Mouse (Mus musculus): ENCODE measurements at regions not wholly inside any gene's neighbourhood (a gene's known extent, or its start where the extent isn't known, plus 50 kb on each side); places are given as distances from the start of the nearest gene placed in this dataset.

DNA sequence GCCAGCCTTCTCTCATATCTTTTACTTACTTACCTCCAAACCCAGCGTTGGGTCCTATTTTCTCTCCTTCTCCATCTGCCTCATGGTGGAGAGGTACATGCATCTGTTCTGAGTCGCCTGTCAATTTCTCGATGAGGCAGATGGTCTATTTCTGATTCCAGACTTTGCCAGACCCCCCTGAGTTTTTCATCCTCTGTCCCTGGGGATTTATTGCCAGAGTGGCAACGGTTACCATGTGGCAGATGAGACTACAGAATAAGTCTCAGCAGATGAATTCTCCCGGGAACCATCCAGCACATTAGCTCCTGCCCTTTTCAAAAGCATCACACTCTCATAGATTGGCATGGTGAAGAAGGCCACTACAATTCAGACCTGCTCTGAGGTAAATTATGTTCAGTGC, 819.7 kb upstream of the Acvr2a start:
- no peak for DNase-seq

GRCm38 (mm10) chr2:48001230-48001629, 812.7 kb upstream of the Acvr2a start:
- no peak for DNase-seq

DNA sequence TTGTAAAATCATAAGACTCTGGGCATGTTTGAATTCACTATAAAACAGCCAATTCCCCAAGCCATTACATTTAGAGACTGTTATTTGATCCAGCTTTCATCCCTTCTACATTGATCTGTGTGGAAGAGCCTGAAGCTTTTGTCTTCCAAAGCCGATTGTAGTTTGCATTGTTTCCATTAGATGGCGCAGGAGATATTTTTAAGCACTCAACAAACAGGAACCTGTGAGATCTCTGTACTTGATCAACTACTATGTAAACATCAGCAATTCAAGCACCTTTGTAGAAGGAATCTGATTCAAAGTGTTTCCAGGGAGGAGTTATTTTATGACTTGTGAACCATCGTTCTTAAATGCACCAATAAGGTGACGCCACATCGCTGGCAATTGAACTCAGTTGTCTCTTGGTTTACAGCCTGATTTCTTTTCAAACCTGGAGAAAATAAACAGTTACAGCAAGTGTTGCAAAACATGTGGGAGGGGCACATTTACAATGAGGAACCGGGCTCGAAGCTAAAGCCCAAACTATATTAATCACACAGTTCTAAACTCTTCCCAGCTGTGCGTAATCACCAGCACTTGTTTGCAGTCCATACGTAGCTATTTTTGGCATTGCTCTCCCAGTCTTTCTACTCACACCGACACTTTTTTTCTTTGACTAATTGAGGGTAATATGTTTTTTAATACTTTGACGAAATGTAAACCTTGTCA, 812.0 kb upstream of the Acvr2a start:
- DNase-seq, result no peak

DNA sequence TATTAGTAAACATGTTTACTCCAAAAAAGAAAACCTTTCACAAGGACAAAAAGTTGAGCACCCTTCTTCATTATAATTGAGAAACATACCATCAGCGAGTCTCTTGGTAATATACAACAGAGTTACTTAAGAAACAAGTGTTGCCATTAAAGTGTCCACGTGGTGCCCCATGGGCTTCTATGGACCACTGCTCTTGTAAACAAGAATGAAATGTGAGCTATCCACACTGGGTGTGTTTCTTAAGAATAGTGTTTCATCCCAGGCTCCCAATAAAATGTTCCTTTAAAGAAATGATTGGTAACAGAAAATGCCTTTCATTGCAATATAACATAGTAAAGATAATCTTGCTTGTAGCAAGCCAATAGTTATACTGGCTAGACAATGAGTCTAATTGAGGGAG, 803.6 kb upstream of the Acvr2a start:
- DNase-seq, result no peak

DNA sequence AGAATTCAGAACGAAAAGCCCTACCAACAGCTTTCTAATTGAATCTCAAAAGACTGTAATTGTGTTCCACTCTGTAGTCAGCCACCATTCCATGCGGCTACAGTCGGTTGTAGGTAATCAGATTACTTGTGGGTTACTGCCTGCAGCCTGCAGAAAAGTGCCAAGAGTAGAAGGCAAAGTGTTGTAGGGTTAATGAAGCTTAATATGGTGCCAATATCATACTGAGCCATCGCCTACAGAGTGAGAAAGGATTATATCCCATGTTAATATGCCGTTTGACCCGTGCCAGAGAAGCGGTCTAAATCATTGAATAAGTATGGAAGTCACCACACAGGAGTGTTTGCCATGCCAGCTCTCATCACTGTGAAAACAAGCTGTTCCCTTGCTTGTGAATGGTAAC, 786.4 kb upstream of the Acvr2a start:
- no peak for DNase-seq

GRCm38 (mm10) chr2:48061375-48061774, 752.5 kb upstream of the Acvr2a start:
- no peak for DNase-seq

DNA sequence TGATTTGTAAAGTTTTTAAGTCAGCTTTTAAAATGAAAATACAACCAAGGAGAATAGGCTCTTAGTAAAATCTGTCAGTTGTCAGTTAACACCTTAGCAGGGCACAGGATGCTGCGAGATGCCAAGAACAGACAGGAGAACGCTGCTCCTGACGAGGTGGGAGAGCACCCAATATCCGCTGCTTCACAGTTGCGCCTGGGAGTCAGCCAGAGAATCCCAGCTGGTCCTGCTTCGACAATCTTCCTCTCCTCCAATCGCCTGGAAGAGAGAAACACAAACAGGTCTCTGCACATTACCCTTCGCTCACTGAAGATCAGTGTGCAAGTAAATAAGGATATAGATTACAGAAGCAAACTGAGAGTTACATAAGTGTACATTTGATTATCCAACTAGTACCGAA, 750.5 kb upstream of the Acvr2a start:
- DNase-seq, result no peak

DNA sequence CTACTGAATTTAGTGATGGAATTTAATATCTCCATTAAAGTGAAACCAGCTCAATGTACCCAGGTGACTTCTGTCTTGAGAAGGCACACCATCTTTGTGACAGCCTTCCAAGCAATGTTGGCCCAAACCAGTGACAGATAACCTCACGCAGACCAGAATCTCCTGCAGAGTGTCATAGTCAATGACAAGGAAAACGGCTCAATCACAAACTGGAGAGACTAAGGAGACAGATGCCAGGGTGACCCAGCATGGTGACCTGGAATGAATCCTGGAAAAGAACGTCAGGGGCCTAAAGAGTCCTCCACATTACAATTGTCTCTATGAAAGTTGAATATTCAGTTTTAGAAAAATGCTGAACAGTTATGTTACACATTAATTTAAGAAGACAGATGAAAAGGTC, 748.7 kb upstream of the Acvr2a start:
- DNase-seq, result no peak

GRCm38 (mm10) chr2:48082120-48082799, 731.6 kb upstream of the Acvr2a start:
- no peak for DNase-seq

DNA sequence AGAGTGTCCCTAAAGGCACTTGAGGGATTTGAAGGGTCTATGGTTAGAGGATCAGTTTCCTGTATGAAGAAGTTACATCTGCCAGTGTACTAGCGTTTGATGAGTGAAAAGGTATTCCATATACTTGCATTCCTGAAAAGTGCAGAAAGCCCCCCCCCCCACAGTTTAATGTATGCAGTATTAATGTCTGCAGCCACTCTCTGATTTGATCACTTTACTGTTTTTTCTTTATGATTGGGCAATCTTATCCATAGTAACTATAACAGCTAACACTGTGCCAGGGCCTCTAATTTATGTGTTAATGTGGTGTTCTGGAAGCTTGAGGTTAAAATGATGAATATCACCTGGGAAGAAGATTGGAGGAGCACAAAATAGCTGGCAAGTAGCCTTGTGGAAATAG, 715.6 kb upstream of the Acvr2a start:
- DNase-seq, result no peak

- no peak for DNase-seq
Measured at GRCm38 (mm10) chr2:48098931-48099531, 714.9 kb upstream of the Acvr2a start.

GRCm38 (mm10) chr2:48123662-48124061, 690.2 kb upstream of the Acvr2a start:
- no peak for DNase-seq

GRCm38 (mm10) chr2:48138051-48138611, 675.8 kb upstream of the Acvr2a start:
- DNase-seq, result no peak

- peak; percentile 68 for DNase-seq
Measured at GRCm38 (mm10) chr2:48141281-48141680, 672.6 kb upstream of the Acvr2a start.

DNA sequence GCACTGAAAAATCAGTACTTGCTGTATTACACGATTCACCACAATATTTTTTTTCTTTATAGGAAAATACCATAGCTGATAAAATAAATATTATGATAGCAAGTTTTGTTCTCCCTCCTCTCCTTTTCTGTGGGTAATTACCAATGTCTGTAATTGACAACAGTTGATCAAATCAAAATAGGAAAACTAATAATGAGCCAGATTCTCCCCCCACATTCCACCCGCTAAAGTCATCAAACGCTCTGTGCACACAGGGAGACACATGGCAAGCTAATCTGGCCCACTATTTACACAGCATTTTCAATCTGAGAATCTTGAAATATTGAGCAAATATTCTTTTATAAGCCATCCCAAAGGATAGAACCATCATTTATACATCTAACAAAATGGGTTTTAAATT, 659.2 kb upstream of the Acvr2a start:
- DNase-seq, result no peak

DNA sequence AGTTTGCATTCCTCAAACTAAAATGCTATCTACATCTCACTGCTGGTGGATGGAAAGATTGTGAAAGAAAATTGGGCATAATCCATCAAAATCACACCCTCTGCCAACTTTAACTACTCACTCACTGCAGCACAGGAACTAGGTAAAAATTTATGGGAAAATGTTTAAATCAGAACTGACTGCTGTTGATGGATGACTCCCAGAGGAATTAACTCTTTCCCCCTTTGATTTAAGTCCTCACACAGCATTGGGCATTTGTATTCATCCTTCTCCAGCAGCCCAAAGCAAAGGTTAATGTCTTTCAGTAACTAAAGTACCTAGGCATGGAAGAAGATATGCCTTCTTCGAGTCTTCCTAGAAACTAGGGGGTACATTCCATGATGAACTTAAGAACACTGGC, 641.3 kb upstream of the Acvr2a start:
- no peak for DNase-seq

- no peak for DNase-seq
Measured at GRCm38 (mm10) chr2:48186161-48186560, 627.7 kb upstream of the Acvr2a start.

- peak; percentile 88 for DNase-seq
Measured at GRCm38 (mm10) chr2:48186609-48187008, 627.3 kb upstream of the Acvr2a start.

DNA sequence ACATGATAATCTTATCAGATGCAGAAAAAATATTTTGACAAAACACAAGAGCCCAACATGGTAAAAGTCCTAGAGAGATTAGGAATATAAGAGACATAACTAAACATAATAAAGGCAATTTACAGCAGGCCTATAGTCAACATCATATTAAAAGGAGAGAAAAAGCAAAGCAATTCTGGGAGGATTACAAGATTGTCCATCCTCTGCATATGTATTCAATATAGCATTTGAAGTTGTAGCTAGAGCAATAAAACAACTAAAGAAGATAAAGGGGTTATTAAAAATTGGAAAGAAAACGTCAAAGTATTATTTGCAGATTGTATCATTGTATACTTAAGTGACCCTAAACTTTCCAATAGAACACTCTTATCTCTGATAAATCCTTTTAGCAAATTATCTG, 602.1 kb upstream of the Acvr2a start:
- no peak for DNase-seq

DNA sequence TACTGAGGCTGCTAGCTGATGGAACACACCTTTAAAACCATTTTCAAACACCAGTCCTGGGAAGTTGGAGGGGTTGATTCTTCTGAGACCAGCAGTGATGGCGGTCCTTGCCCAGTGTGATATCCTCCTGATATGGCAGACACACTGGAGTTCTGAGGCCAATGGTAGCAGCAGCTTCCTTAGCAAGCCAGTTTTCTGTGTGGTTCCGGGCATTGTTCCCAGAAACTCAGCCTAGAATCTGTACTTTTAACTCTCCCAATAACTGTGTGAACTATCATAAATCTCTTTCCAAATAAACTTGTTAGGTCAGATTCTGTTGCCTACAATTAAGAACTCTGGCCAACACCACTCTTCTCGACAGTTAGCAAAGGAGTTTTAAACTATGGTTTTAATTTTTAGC, 593.1 kb upstream of the Acvr2a start:
- no peak for DNase-seq

DNA sequence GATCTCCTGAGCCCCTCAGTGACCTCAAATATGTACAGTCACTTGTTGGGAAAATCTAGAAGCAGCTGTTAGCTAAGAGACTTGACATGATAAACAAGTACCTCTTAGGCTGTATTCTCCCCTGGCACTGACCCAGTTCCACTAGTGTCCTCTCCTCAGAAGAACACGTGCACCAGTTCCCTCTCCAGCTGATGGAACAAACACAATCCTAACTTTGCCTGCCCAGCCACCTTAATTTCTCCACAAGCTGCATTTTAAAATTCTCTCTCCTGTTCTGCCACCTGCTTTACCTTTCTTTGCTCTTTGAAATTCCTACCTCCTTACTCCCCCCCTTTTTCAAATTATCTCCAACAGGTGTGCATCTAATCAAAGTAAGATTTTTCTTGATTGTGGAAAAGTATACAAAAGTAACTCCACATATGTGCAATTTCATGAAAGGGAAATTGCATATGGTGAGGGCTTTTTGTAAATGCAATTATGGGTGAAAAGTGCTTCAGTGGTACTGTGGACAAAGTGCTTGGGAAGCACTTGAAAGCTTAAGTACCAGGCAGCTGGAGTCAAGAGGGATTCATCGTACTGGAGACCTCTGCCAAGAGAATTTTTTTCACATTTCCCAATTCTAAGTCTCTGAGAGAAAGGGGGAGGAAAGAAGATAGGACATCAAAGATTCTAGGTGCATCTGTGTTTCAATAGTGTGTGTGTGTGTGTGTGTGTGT, 590.7 kb upstream of the Acvr2a start:
- no peak for DNase-seq

DNA sequence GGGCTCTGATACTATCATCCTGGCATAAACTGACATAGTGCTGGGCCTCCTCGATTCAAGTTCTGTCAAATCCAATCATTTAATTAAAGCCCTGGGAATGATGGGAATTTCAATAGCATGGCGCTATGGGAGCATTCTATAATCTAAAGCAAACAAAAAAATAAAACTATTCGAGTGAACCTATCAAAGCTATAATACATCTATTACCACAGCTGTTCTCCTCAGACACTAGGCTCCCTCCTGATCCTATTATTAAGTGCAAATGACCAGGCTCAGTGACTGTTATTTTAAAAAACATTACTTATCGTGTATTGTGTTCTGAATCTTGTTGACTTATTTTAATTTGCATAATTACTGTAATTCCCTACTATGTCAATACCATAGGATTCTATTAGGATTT, 563.7 kb upstream of the Acvr2a start:
- no peak for DNase-seq

- no peak for DNase-seq
Measured at GRCm38 (mm10) chr2:48260299-48260698, 553.6 kb upstream of the Acvr2a start.
